Mouse (Mus musculus) thymus, postnatal 4 days (tissue): ENCODE measurements at regions not wholly inside any gene's neighbourhood (a gene's known extent, or its start where the extent isn't known, plus 50 kb on each side); places are given as distances from the start of the nearest gene placed in this dataset.

Experiments
- DNase-seq: peaks from one replicate; pipeline ENCODE4 v3.0.0; 2021

- DNase-seq, result no peak
Observed at GRCm38 (mm10) chr15:85661393-85661690, 73.4 kb upstream of the Ppara start.

DNA sequence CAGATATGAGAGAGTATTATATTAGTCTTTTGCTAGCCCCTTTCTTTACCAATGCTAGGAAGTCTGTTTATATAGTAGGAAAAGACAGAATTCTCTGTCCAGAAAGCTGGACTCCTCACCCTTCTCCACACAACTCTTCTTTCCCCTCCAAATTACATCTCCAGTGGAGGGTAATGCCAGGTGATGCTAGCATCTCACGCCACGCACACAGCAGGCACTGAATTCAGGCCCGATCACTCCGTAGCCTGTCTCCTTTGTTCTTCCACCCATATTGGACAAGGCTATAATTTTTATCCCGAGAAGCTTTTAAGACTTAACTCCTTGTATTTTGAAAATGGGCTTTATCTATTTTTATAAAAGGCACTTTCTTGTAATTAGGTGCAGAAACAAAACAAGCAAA lies 73.0 kb upstream of the Ppara start:
- DNase-seq, result no peak

DNA sequence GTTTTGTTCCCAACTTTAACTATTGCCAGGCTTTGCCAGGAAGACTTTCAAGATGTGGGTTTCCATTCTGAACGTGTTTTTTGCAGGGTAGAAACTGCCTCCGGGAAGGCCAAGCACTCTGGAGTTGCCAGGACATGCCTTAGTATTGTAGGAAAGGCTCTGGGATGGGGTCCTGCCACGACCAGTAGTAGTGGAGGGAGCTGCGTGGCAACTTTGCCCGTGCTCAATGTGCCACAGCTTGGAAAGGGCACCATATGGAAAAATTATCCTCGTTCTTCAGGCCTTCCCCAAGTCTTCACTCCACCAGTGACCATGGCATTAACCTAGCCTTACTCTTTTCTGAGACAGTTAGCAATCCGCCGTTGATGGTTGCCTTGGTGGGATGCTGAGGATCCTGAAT lies 72.5 kb upstream of the Ppara start:
- no peak for DNase-seq

DNA sequence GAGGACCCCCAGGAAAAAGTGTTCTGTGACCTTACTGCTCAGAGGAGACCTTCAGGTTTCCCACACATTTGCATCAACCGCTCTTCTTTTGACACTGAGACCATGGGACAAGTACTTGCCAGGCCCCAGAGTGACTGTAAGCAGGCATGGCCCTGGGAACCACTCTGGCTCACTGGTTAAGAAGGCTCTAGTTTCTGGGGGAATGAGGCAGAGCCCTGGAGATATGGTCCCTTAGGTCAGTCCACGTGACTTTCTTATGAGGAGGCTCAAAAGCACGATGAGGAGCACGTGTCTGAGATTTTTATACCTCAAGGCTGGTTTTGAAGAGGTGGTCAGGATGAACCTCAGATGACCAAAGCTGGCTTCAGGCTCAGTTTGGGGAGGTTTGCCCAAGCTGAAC lies 72.1 kb upstream of the Ppara start:
- no peak for DNase-seq

DNA sequence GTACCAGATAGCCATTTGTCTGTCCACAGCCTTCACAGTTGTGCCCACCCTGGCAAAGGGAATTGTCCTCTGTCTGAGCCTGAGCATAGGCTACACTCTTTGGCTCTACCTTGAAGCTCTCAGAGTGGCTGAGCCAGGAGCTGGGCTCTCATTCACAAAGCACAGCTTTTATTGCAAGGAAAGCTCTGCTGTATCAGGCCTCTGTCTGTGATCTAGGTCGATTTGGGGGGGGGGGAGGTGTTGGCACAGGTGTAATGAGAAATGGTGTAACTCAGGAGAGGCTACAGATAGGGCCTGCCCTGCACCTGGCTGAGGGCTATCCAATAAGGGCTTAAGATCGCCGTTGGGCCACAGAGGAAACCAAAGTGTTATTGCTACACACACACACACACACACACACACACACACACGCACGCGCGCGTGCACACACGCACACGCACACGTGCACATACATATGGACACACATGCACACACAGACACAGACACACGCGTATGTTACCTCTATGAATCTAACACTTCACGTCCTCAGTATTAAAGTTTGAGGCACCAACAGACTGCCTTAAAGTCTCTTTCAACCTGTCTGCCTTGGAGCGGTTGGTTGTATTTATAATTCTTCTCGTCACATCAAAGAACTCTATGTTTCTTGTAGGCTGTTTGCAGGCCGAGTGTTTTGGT lies 70.9 kb upstream of the Ppara start:
- no peak for DNase-seq

GRCm38 (mm10) chr15:85664432-85664828 lies 70.4 kb upstream of the Ppara start:
- DNase-seq, result no peak

DNA sequence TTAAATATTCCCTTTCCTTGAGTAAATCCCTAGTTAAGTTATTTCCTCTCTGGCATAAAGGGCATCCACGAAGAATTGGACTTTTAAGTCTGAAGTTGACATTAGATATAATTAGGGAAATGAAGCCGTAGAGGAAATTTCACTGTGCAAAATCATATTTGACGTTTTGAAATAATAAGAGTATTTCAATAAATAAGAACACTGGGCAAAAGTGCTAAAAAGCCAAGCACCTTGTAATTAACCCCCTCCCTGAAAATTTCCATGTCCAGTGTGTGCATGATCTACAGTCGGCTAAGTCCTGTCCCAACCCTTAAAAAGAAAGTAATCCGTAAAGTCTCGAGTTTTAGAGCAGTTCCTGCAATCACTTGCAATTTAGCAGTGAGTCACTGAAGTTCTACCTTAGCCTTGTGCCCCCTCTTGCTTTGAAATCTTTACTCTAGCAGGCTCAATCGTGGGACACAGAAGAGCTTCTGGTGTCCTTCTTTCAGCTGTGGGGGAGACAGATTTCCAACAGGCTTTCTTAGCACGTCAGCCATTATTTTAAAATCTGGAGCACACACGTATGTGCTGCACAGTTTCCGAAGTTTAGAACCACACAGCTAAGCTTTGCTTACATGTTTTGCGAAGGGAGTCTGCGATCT lies 69.5 kb upstream of the Ppara start:
- DNase-seq, result no peak

GRCm38 (mm10) chr15:85666496-85666895 lies 68.3 kb upstream of the Ppara start:
- no peak for DNase-seq

GRCm38 (mm10) chr15:85667381-85667791 lies 67.4 kb upstream of the Ppara start:
- DNase-seq, result no peak

DNA sequence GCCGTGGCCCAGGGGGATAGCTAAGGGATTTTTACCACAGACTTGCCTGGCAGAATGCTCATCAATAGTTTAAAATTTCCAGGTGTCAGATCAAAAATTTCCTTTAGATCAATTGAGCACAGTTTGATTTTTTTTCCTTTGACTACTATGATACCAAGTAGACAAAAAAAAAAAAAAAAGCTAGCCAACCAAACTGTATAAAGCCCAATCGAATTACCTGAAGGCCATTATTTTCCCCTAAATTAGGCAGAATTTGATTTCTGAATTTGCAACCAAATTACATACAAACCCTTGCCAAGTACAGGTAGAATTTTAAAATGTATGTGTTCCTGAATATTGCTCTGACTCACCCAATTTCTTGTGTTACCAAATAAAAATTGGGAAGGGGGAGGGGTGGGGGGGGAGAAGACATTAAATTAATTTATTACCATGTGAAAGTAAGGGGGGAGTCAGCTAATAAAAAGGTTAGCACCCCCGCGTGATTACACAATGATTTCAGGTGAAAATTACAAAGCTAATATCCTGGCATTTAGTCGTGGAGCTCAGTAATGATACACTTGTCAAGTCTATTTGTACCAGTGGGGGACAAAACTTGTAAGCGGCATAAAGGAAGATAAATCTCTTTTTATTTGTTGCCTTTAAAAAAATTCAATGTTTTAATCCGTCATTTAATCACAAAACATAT lies 66.7 kb upstream of the Ppara start:
- DNase-seq, result no peak

DNA sequence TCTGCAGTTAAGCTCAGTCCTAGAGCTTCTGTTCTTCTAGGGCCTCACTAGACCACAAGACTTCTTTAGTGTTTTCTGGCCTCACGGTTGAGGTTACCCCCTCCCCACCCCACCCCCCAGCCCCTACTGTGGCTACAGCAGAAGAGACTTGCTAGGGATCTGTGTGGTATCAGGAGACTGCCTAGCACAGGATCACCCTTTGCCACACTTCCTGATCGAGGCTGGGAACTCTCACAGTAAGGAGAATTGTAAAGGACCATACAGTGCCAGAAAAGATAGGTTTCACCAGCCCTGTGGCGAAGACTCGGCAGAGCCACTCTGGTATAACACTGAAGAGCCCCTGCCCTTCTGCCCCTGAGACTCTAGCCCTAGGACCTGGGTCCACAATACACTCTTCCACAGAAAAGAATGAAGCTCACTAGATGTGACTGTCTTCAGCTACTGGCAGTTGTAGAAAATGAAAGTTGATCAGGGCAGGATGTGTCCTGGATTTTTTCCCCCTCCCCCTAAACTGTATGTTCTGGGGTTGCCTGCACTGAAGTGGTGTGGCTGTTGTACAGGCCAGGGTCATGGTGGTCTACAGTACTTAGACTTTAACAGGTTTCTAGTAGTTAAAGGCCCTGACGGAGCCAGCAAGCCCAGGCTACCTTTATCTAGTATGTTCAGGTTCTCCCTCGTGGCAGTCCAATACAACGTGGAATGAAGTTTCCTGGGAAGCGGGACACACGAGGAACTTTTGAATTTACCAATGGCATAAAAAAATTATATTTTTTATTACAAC lies 65.7 kb upstream of the Ppara start:
- DNase-seq, result no peak

- DNase-seq, result no peak
Observed at GRCm38 (mm10) chr15:85669652-85670175, 65.1 kb upstream of the Ppara start.

DNA sequence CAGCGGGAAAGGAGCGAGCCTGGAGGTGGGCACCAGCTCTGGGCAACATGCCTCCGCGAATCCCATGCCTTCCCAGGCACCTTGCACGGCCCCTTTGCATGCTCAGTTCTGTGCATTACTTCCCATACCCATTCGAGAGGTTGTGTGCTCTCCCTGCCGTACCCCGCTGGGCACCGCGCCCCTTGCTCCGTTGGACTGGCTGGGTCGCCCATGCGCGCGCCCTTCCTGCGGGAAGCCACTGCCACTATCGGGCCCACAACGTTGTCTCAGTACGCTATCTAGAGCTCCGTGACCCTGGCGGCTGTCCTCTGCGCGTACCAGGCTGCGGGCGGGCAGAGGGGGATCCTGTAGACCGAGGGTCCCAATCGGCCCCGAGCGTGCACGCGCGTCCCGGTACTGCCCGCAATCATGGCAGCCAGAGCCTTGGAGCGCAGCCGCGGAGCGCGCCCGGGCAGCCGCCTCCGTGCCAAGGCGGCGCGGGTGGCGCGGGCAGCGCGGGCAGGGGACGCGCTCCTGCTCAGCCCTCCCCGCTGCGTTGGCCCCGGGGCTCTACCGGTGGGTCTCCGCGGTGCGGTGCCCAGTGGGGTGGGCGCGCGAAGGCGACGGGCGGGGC lies 64.5 kb upstream of the Ppara start:
- DNase-seq, result peak; percentile 64

DNA sequence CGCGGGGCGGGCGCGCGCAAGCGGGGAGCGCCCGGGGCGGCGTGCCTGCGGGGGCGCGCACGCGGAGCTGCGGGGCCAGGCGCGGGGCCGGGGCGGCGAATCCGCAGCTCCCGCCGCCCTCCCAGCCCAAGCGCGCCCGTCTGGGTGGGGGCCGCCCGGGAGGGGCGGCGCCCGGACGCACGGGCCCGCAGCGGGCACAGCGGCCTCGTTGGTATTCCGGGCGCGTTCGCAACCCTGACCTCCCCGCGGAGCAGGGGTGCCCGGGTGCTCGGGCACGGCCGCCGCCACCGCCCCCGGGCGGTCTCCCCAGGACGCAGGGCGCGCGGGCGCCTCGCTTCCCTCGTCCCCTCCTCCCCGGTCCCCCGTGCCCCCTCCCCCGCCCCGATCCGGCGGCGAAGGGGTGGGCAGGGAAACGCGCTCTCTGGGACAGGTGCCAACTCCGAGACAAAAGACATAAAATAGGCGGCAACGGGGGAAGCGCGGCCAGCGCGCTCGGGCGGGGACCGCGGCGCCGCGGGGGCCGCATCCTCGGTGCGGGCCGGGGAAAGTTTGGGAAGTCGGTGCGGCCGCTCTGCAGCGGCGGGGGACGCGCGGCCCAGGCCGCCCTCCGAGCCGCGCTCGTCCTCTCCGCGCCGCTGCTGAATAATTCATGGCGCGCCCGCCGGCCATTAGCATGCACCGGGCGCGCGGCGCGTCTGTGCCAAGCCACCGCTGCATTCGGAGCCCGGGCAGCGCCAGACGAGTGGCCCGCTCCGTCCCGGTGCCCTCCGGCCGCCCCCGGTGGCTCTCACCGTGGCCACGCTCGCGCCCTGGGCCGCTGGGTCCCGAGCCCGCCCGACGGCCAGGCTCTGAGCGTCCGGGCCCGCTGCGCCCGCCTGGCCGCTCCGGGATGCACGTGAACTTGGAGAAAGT lies 63.7 kb upstream of the Ppara start:
- peak; percentile 59 for DNase-seq

GRCm38 (mm10) chr15:85671701-85672191 lies 63.0 kb upstream of the Ppara start:
- DNase-seq, result no peak

GRCm38 (mm10) chr15:85672376-85672775 lies 62.4 kb upstream of the Ppara start:
- no peak for DNase-seq

- no peak for DNase-seq
Observed at GRCm38 (mm10) chr15:85672931-85673330, 61.9 kb upstream of the Ppara start.

- no peak for DNase-seq
Observed at GRCm38 (mm10) chr15:85673506-85673905, 61.3 kb upstream of the Ppara start.

- DNase-seq, result no peak
Observed at GRCm38 (mm10) chr15:85674191-85674984, 60.4 kb upstream of the Ppara start.

DNA sequence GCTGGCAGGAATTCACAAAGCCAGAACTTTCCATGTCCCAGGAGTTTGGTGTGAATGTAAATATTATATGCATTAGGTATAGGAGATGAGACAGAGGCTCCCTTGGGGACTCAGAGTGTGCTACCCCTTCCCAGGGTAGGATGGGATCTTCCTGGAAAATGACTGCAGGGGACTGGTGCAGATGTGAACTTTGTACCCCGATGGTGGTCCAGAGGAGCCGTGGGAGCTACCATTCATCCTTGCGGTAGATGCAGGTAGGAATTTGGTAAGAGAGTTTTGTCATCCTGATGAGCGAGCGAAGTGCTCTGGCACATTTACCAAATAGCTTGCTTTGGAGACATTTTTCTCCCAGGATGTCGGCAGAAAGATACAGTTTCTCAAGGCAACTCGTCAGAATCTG lies 59.7 kb upstream of the Ppara start:
- DNase-seq, result no peak

DNA sequence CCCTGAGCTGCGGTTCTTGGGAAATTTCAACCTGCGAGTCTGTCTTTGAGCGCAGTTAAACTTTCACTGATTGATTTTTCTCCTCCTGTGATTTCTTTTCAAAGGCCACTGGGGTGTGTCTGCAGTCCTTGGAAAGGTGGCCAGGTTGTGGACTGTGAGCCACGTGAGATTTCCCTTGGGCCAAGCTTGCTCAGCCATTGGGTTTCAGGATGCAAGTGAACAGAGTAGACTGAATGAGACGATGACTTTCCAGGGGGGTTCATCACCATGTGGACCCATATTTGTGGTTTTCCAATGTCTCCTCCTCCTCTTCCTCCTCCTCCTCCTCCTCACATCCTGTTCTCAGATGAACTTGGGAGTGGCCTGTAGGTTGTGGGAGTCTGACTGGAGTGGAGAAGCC lies 59.0 kb upstream of the Ppara start:
- no peak for DNase-seq
